Mouse (Mus musculus) MEL (cell line): ENCODE measurements around the gene Olfr77. TPM values are rescaled to one million over a fixed set of nuclear protein-coding genes. Genes with fewer than 3 reads are reported as not detected.

ENCODE experiments used
- DNase-seq: peaks from one replicate; pipeline ENCODE4 v3.0.0; 2011; ENCODE audit warnings: low read depth, low spot score
- H3K27ac ChIP-seq: 2 replicates; pipeline ENCODE4 v1.5.1; 2012; ENCODE audit warnings: low read depth, mild to moderate bottlenecking, control low read depth, low read length, moderate library complexity; ENCODE audit not compliant: control insufficient read depth
- H3K27me3 ChIP-seq, 2 experiments: fragments of 150-350 bp in 1 of 2; sonication (generic) in 1 of 2; 2 replicates each; pipeline ENCODE4 v1.6.1; 2012; ENCODE audit warnings: low read length in 2 of 2, mild to moderate bottlenecking in 2 of 2, improper control_type of control experiment in 1 of 2, moderate library complexity in 1 of 2; ENCODE audit not compliant: insufficient read depth in 2 of 2, control insufficient read depth in 1 of 2
- H3K36me3 ChIP-seq, 2 experiments: 2 replicates each; pipeline ENCODE4 v1.6.1; 2012 to 2014; ENCODE audit warnings: low read length in 2 of 2, improper control_type of control experiment in 1 of 2, inconsistent platforms in 1 of 2, mild to moderate bottlenecking in 1 of 2; ENCODE audit not compliant: insufficient read depth in 2 of 2, control insufficient read depth in 1 of 2
- H3K4me1 ChIP-seq, 2 experiments: fragments of 150-350 bp in 1 of 2; sonication (generic) in 1 of 2; 2 replicates each; pipeline ENCODE4 v1.6.1; 2012; ENCODE audit warnings: low read length in 2 of 2, improper control_type of control experiment in 1 of 2, mild to moderate bottlenecking in 1 of 2; ENCODE audit not compliant: insufficient read depth in 2 of 2, control insufficient read depth in 1 of 2
- H3K4me3 ChIP-seq, 2 experiments: fragments of 150-350 bp in 1 of 2; sonication (generic) in 1 of 2; 2 replicates each; pipeline ENCODE4 v1.5.1; 2012; ENCODE audit warnings: low read depth in 2 of 2, low read length in 2 of 2, mild to moderate bottlenecking in 2 of 2, moderate library complexity in 2 of 2, control low read depth in 1 of 2, improper control_type of control experiment in 1 of 2; ENCODE audit not compliant: control insufficient read depth in 1 of 2, insufficient read depth in 1 of 2
- H3K79me2 ChIP-seq: 2 replicates; pipeline ENCODE4 v1.6.1; 2012; ENCODE audit warnings: mild to moderate bottlenecking, low read length, moderate library complexity; ENCODE audit not compliant: control insufficient read depth, poor library complexity, insufficient read depth
- H3K9ac ChIP-seq: 2 replicates; pipeline ENCODE4 v1.6.1; 2012; ENCODE audit warnings: low read depth, mild to moderate bottlenecking, control low read depth, low read length, moderate library complexity; ENCODE audit not compliant: control insufficient read depth, poor library complexity, severe bottlenecking
- H3K9me3 ChIP-seq: fragments of 150-350 bp; sonication (generic); replicated peaks from 2 replicates; pipeline ENCODE4 v1.6.1; 2012; ENCODE audit warnings: mild to moderate bottlenecking, low read length, improper control_type of control experiment, moderate library complexity; ENCODE audit not compliant: insufficient read depth
- BHLHE40 ChIP-seq: IDR thresholded peaks from 2 replicates; pipeline ENCODE4 v1.6.1; 2012; ENCODE audit warnings: low read depth, mild to moderate bottlenecking, inconsistent platforms, low read length, improper control_type of control experiment, borderline replicate concordance
- CHD1 ChIP-seq: IDR thresholded peaks from 2 replicates; pipeline ENCODE4 v1.6.1; 2012; ENCODE audit warnings: low read depth, mild to moderate bottlenecking, inconsistent platforms, low read length, improper control_type of control experiment
- EP300 ChIP-seq, 2 experiments: IDR thresholded peaks; 2 replicates each; pipeline ENCODE4 v1.6.1; 2011; ENCODE audit warnings: improper control_type of control experiment in 2 of 2, low read length in 2 of 2, low read depth in 1 of 2, mild to moderate bottlenecking in 1 of 2
- ETS1 ChIP-seq: IDR thresholded peaks from 2 replicates; pipeline ENCODE4 v1.6.1; 2012; ENCODE audit warnings: low read depth, mild to moderate bottlenecking, inconsistent platforms, low read length, improper control_type of control experiment, moderate library complexity
- GATA1 ChIP-seq: IDR thresholded peaks from 2 replicates; pipeline ENCODE4 v1.6.1; 2011; ENCODE audit warnings: low read depth, low read length, improper control_type of control experiment
- KAT2A ChIP-seq: conservative IDR thresholded peaks from 2 replicates; pipeline ENCODE4 v1.6.1; 2012; ENCODE audit warnings: low read depth, low read length, improper control_type of control experiment, inconsistent platforms
- MAZ ChIP-seq: IDR thresholded peaks from 2 replicates; pipeline ENCODE4 v1.6.1; 2012; ENCODE audit warnings: low read depth, mild to moderate bottlenecking, inconsistent platforms, low read length, improper control_type of control experiment
- NELFE ChIP-seq: IDR thresholded peaks from 2 replicates; pipeline ENCODE4 v1.6.1; 2011; ENCODE audit warnings: low read depth, low read length, improper control_type of control experiment
- POLR2AphosphoS2 ChIP-seq: IDR thresholded peaks from 2 replicates; pipeline ENCODE4 v1.6.1; 2011; ENCODE audit warnings: low read length, improper control_type of control experiment
- POLR2AphosphoS5 ChIP-seq: IDR thresholded peaks from 2 replicates; pipeline ENCODE4 v1.6.1; 2012; ENCODE audit warnings: low read depth, borderline replicate concordance, mild to moderate bottlenecking, inconsistent platforms, low read length, moderate library complexity, mixed read lengths
- RAD21 ChIP-seq: IDR thresholded peaks from 2 replicates; pipeline ENCODE4 v1.6.1; 2011; ENCODE audit warnings: mild to moderate bottlenecking, low read depth, low read length, improper control_type of control experiment
- RCOR1 ChIP-seq: IDR thresholded peaks from 2 replicates; pipeline ENCODE4 v1.6.1; 2012; ENCODE audit warnings: low read depth, mild to moderate bottlenecking, inconsistent platforms, low read length, improper control_type of control experiment
- SIN3A ChIP-seq: IDR thresholded peaks from 2 replicates; pipeline ENCODE4 v1.6.1; 2012; ENCODE audit warnings: low read length, improper control_type of control experiment, inconsistent platforms
- TCF12 ChIP-seq: IDR thresholded peaks from 2 replicates; pipeline ENCODE4 v1.6.1; 2014; ENCODE audit warnings: low read depth, mild to moderate bottlenecking, inconsistent platforms, low read length, improper control_type of control experiment, moderate library complexity
- UBTF ChIP-seq: IDR thresholded peaks from 2 replicates; pipeline ENCODE4 v1.6.1; 2012; ENCODE audit warnings: low read depth, mild to moderate bottlenecking, inconsistent platforms, low read length, improper control_type of control experiment, moderate library complexity, borderline replicate concordance; ENCODE audit not compliant: insufficient read depth
- USF1 ChIP-seq: IDR thresholded peaks from 2 replicates; pipeline ENCODE4 v1.6.1; 2014; ENCODE audit warnings: low read depth, mild to moderate bottlenecking, inconsistent platforms, low read length, improper control_type of control experiment, moderate library complexity
- USF2 ChIP-seq, 2 experiments: IDR thresholded peaks; 2 replicates each; pipeline ENCODE4 v1.6.1; 2011 to 2012; ENCODE audit warnings: improper control_type of control experiment in 2 of 2, low read length in 2 of 2, borderline replicate concordance in 1 of 2, inconsistent platforms in 1 of 2, low read depth in 1 of 2, mild to moderate bottlenecking in 1 of 2; ENCODE audit not compliant: insufficient read depth in 1 of 2
- ZMIZ1 ChIP-seq: IDR thresholded peaks from 2 replicates; pipeline ENCODE4 v1.6.1; 2012; ENCODE audit warnings: low read depth, mild to moderate bottlenecking, inconsistent platforms, low read length, improper control_type of control experiment, moderate library complexity
- ZNF384 ChIP-seq: IDR thresholded peaks from 2 replicates; pipeline ENCODE4 v1.6.1; 2012; ENCODE audit warnings: low read depth, mild to moderate bottlenecking, inconsistent platforms, low read length, improper control_type of control experiment
- polyA plus RNA-seq, 2 experiments: library from polyadenylated mRNA; stranded (reverse) in 1 of 2; unstranded in 1 of 2; fragments of >175 nt in 1 of 2; fragments of >200 nt in 1 of 2; gene quantifications; 2 replicates each; pipeline versions ENCODE4 v1.2.1 to v1.2.4; 2012; ENCODE audit warnings: low replicate concordance in 2 of 2, low read depth in 1 of 2; ENCODE audit not compliant: insufficient read length in 2 of 2, insufficient read depth in 1 of 2, missing spikeins in 1 of 2
- total RNA-seq: library from RNA; depleted of rRNA; stranded (reverse); fragments of 300-350 nt; gene quantifications from 2 replicates; pipeline ENCODE4 v1.2.3, GENCODE M21; 2012; rRNA removed

Olfr77 gene
- total and polyA plus RNA-seq, 3 experiments = 0.03 to 0.39 TPM; not detected in 1

DNA sequence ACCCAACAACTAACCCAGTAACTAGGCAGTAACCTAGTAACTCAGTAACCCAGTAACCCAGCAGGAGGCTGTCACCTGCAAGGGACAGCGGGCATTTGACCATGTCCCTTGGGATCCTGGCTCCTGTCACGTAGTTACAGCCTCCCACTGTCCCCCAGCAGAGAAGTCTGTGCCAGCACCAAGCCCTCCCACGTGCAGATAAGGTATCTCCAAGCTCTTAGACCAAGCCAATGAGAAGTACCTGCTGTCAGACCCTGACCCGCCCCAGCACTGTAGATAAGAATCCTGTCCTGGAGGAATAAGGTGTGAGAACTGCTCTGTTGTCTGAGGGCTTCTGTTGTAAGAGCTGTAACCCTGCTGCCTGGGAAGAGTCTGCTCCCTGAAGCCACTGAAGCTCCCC, 5.5 kb upstream of the Olfr77 start:
- DNase-seq = no peak
- no peak overlapping the region for H3K9ac ChIP-seq
- H3K27ac ChIP-seq = no peak overlapping the region
- H3K27me3 ChIP-seq = no peaks in the 10 kb centered on the region
- H3K4me3 ChIP-seq = no peak overlapping the region
- H3K9me3 ChIP-seq = no peaks in the 10 kb centered on the region
- no peaks in the 10 kb centered on the region for H3K36me3 ChIP-seq
- TF ChIP-seq MAZ (no peak), GATA1 (no peak), USF2 (IDR thresholded peaks at IDR 0.05; ENCODE audit: borderline replicate concordance in 1 of 2, insufficient read depth in 1 of 2, low read depth in 1 of 2, low read length in 2 of 2) (no peak), CHD1 (no peak), EP300 (IDR thresholded peaks at IDR 0.05; ENCODE audit: low read depth in 1 of 2, low read length in 2 of 2) (no peak), RCOR1 (no peak), POLR2AphosphoS5 (no peak), SIN3A (no peak), POLR2AphosphoS2 (no peak), ZNF384 (no peak), RAD21 (no peak), KAT2A (no peak), ETS1 (no peak), BHLHE40 (no peak), NELFE (no peak), ZMIZ1 (no peak), TCF12 (no peak), UBTF (no peak), USF1 (no peak)
- H3K79me2 ChIP-seq = no peaks in the 10 kb centered on the region
- no peaks in the 10 kb centered on the region for H3K4me1 ChIP-seq

Other genes starting within 250 kb of the Olfr77 start
- not detected in 2 replicates for gene Olfr857, start 207.4 kb upstream of the Olfr77 start, total RNA-seq
- not detected for gene Olfr857, start 207.4 kb upstream of the Olfr77 start, polyA plus RNA-seq
- gene Olfr58, start 136.6 kb upstream of the Olfr77 start, total RNA-seq = not detected in 2 replicates
- under 1 TPM in 1 of 2 experiments, not detected in 1; 0.10 TPM for gene Olfr58, start 136.6 kb upstream of the Olfr77 start, polyA plus RNA-seq
- under 0.01 TPM in 1 of 2 replicates, not detected in the other for gene Olfr859, start 112.0 kb upstream of the Olfr77 start, total RNA-seq
- gene Olfr859, start 112.0 kb upstream of the Olfr77 start, polyA plus RNA-seq = not detected
- gene Olfr860, start 67.1 kb upstream of the Olfr77 start, total RNA-seq = not detected in 2 replicates
- gene Olfr860, start 67.1 kb upstream of the Olfr77 start, polyA plus RNA-seq = not detected
- gene Olfr862, start 28.9 kb upstream of the Olfr77 start, total RNA-seq = not detected in 2 replicates
- gene Olfr862, start 28.9 kb upstream of the Olfr77 start, polyA plus RNA-seq = not detected
- not detected in 2 replicates for gene Olfr866, start 111.2 kb downstream of the Olfr77 start, total RNA-seq
- not detected for gene Olfr866, start 111.2 kb downstream of the Olfr77 start, polyA plus RNA-seq
- not detected in 2 replicates for gene Olfr867, start 140.7 kb downstream of the Olfr77 start, total RNA-seq
- not detected for gene Olfr867, start 140.7 kb downstream of the Olfr77 start, polyA plus RNA-seq
- not detected in 2 replicates for gene Olfr868, start 181.8 kb downstream of the Olfr77 start, total RNA-seq
- gene Olfr868, start 181.8 kb downstream of the Olfr77 start, polyA plus RNA-seq = not detected
- not detected in 2 replicates for gene Olfr869, start 212.1 kb downstream of the Olfr77 start, total RNA-seq
- gene Olfr869, start 212.1 kb downstream of the Olfr77 start, polyA plus RNA-seq = not detected